Mouse (Mus musculus) heart, adult 8-10 months (tissue): ENCODE data around the gene Gm4064. TPM values are rescaled to one million over a fixed set of nuclear protein-coding genes. Genes with fewer than 3 reads are reported as not detected.
"Not testable (repeated sequence)": the region's sequence is repeated elsewhere in the genome, so short reads cannot be mapped to it uniquely, and the experiment has no call there.

ENCODE experiments used
- DNase-seq: peaks from one replicate; pipeline ENCODE4 v3.0.0; 2022; ENCODE audit warnings: low spot score
- total RNA-seq, 4 experiments: library from RNA; stranded (reverse); gene quantifications; 2 replicates each; pipeline ENCODE4 v1.2.4; 2022

The Gm4064 gene
- total RNA-seq: not detected

GRCm38 (mm10) chrY:2796105-2796504, at the start of gene Gm4064:
Gene Gm4064, minus strand, starts transcription at chrY:2796205.
- DNase-seq: not testable (repeated sequence)

GRCm38 (mm10) chrY:2830380-2830779, 34.4 kb upstream of the Gm4064 start, which contains the start of the genes Rbmy and Gm10256:
Gene Rbmy, plus strand, starts transcription at chrY:2830680.
Gene Gm10256, plus strand, starts transcription at chrY:2830699.
- DNase-seq: not testable (repeated sequence)

Other genes with a start within 250 kb of the Gm4064 start
- gene H2al2c, start 197.1 kb downstream of the Gm4064 start, total RNA-seq: not detected
- not detected for gene Sry, start 132.5 kb downstream of the Gm4064 start, total RNA-seq
- gene H2al2b, start 75.5 kb downstream of the Gm4064 start, total RNA-seq: not detected
- gene Rbmy, start 34.5 kb upstream of the Gm4064 start, total RNA-seq: not detected
- gene Gm10256, start 34.5 kb upstream of the Gm4064 start, total RNA-seq: not detected
- gene Gm10352, start 104.8 kb upstream of the Gm4064 start, total RNA-seq: not detected
- not detected for gene Gm29289, start 136.4 kb upstream of the Gm4064 start, total RNA-seq